Mouse (Mus musculus) heart, embryonic 12.5 days (tissue): ENCODE data around the gene Serpine2. TPM values are rescaled to one million over a fixed set of nuclear protein-coding genes. Genes with fewer than 3 reads are reported as not detected.

Source experiments
- ATAC-seq: fragments of 200-750 bp; cut with Nextera tagmentation; 2 replicates; pipeline ENCODE4 v1.8.0; 2017; ENCODE audit warnings: moderate TSS enrichment, moderate library complexity; ENCODE audit not compliant: insufficient number of reproducible peaks, low FRiP score
- H3K27ac ChIP-seq: fragments of 300-500 bp; sonication (generic); 2 replicates; pipeline ENCODE4 v1.5.1; 2016; ENCODE audit warnings: mild to moderate bottlenecking, moderate library complexity; ENCODE audit not compliant: poor library complexity, severe bottlenecking
- H3K27me3 ChIP-seq: fragments of 300-500 bp; sonication (generic); replicated peaks from 2 replicates; pipeline ENCODE4 v1.6.1; 2016; ENCODE audit warnings: mild to moderate bottlenecking, moderate library complexity
- H3K36me3 ChIP-seq: fragments of 300-500 bp; sonication (generic); 2 replicates; pipeline ENCODE4 v1.6.1; 2016; ENCODE audit warnings: mild to moderate bottlenecking, moderate library complexity
- H3K4me1 ChIP-seq: fragments of 300-500 bp; sonication (generic); replicated peaks from 2 replicates; pipeline ENCODE4 v1.6.1; 2016; ENCODE audit warnings: mild to moderate bottlenecking
- H3K4me2 ChIP-seq: fragments of 300-500 bp; sonication (generic); 2 replicates; pipeline ENCODE4 v1.6.1; 2016; ENCODE audit warnings: mild to moderate bottlenecking, moderate library complexity
- H3K4me3 ChIP-seq: fragments of 300-500 bp; sonication (generic); 2 replicates; pipeline ENCODE4 v1.5.1; 2016; ENCODE audit warnings: mild to moderate bottlenecking
- H3K9ac ChIP-seq: fragments of 300-500 bp; sonication (generic); 2 replicates; pipeline ENCODE4 v1.6.1; 2016; ENCODE audit warnings: mild to moderate bottlenecking, moderate library complexity
- H3K9me3 ChIP-seq: fragments of 300-500 bp; sonication (generic); replicated peaks from 2 replicates; pipeline ENCODE4 v1.6.1; 2016; ENCODE audit warnings: mild to moderate bottlenecking, moderate library complexity
- WGBS: fragments of 180-500 bp; shearing (Covaris S2); methylation state at CpG from one replicate; pipeline ENCODE4 v1.1.7; 2016; 5-methylcytosine and 5-hydroxymethylcytosine counted together
- polyA plus RNA-seq: library from polyadenylated mRNA; unstranded; fragments of >200 nt; fragmentation: Nextera tagmentation; extraction: Ambion mirVana; gene quantifications from 2 replicates; pipeline ENCODE4 v1.2.1, GENCODE M21; 2016

Serpine2 gene
- 171 and 177 TPM in 2 replicates for polyA plus RNA-seq

GRCm38 (mm10) chr1:79861130-79861942 is at the start of gene Serpine2:
Serpine2 (minus strand) TSS chr1:79861180.
- Histone ChIP-seq H3K27me3 (no peaks in the 10 kb centered on the region), H3K9me3 (no peaks in the 10 kb centered on the region), H3K4me1 (peaks cover 36% of the 10 kb centered on the region), H3K27ac (peak within 1 kb of the TSS; percentile 46), H3K36me3 (no peaks in the 10 kb centered on the region), H3K4me2 (peak within 1 kb of the TSS; percentile 20), H3K9ac (no peak within 1 kb of the TSS), H3K4me3 (no peak within 1 kb of the TSS)
- WGBS, result 44% methylated on average over 6 of the region's 6 CpGs
- no peak for ATAC-seq

- Histone ChIP-seq H3K4me2 (no peak overlapping the region), H3K9me3 (no peaks in the 10 kb centered on the region; the same call in 1 of the 2 replicates), H3K9ac (no peak overlapping the region), H3K4me1 (no peaks in the 10 kb centered on the region), H3K27me3 (no peaks in the 10 kb centered on the region), H3K27ac (no peak overlapping the region), H3K36me3 (no peaks in the 10 kb centered on the region), H3K4me3 (no peak overlapping the region)
- no peak for ATAC-seq
- 53% methylated on average over 4 of the region's 4 CpGs for WGBS
Measured at GRCm38 (mm10) chr1:79907811-79908210, 46.8 kb upstream of the Serpine2 start.

- no peak overlapping the region for H3K4me3 ChIP-seq
- no peak overlapping the region for H3K4me2 ChIP-seq
- no peaks in the 10 kb centered on the region for H3K9me3 ChIP-seq
- H3K36me3 ChIP-seq, result no peaks in the 10 kb centered on the region
- H3K4me1 ChIP-seq, result no peaks in the 10 kb centered on the region
- H3K27ac ChIP-seq, result no peak overlapping the region
- WGBS, result 57% methylated on average over 3 of the region's 3 CpGs
- H3K27me3 ChIP-seq, result no peaks in the 10 kb centered on the region
- ATAC-seq, result no peak
- no peak overlapping the region for H3K9ac ChIP-seq
Measured at GRCm38 (mm10) chr1:79905241-79905640, 44.3 kb upstream of the Serpine2 start.

- Histone ChIP-seq H3K4me3 (no peak overlapping the region), H3K9ac (no peak overlapping the region), H3K27ac (no peak overlapping the region), H3K36me3 (no peaks in the 10 kb centered on the region), H3K27me3 (no peaks in the 10 kb centered on the region), H3K9me3 (no peaks in the 10 kb centered on the region), H3K4me2 (no peak overlapping the region), H3K4me1 (no peaks in the 10 kb centered on the region)
- WGBS, result 72% methylated on average over 2 of the region's 2 CpGs
- ATAC-seq, result no peak
Measured at GRCm38 (mm10) chr1:79902901-79903300, 41.9 kb upstream of the Serpine2 start.

GRCm38 (mm10) chr1:79882648-79883047 is 21.7 kb upstream of the Serpine2 start:
- Histone ChIP-seq H3K9me3 (no peaks in the 10 kb centered on the region), H3K36me3 (no peaks in the 10 kb centered on the region), H3K9ac (no peak overlapping the region), H3K4me3 (no peak overlapping the region), H3K27ac (peak overlapping the region; percentile 63), H3K4me1 (peaks cover 34% of the 10 kb centered on the region), H3K27me3 (no peaks in the 10 kb centered on the region), H3K4me2 (0 out of 2 replicates have a peak overlapping the region, but pooled peaks have one; percentile 3)
- peak; percentile 84 for ATAC-seq
- 5% methylated on average over 3 of the region's 3 CpGs for WGBS

- 0 out of 2 replicates have a peak, but pooled peaks cover 8% of the 10 kb centered on the region for H3K4me1 ChIP-seq
- no peaks in the 10 kb centered on the region for H3K9me3 ChIP-seq
- H3K36me3 ChIP-seq, result no peaks in the 10 kb centered on the region
- no peak overlapping the region for H3K9ac ChIP-seq
- no peak overlapping the region for H3K4me3 ChIP-seq
- H3K27me3 ChIP-seq, result no peaks in the 10 kb centered on the region
- no peak overlapping the region for H3K4me2 ChIP-seq
- ATAC-seq, result no peak
- no peak overlapping the region for H3K27ac ChIP-seq
- 55% methylated on average over 3 of the region's 3 CpGs for WGBS
Measured at GRCm38 (mm10) chr1:79874741-79875140, 13.8 kb upstream of the Serpine2 start.

- H3K4me2 ChIP-seq, result peak overlapping the region; percentile 20
- H3K4me1 ChIP-seq, result peaks cover 42% of the 10 kb centered on the region
- no peak overlapping the region for H3K9ac ChIP-seq
- no peaks in the 10 kb centered on the region for H3K27me3 ChIP-seq
- WGBS, result 24% methylated on average over 12 of the region's 12 CpGs
- H3K36me3 ChIP-seq, result no peaks in the 10 kb centered on the region
- peak overlapping the region; percentile 46 for H3K27ac ChIP-seq
- H3K4me3 ChIP-seq, result no peak overlapping the region
- 0 out of 2 replicates have a peak, but pooled peaks have one; percentile 31 for ATAC-seq
- no peaks in the 10 kb centered on the region for H3K9me3 ChIP-seq
Measured at GRCm38 (mm10) chr1:79860411-79861039, 455 bp downstream of the Serpine2 start.

GRCm38 (mm10) chr1:79859975-79860374 is 1.0 kb downstream of the Serpine2 start:
- Histone ChIP-seq H3K36me3 (no peaks in the 10 kb centered on the region), H3K4me1 (peaks cover 42% of the 10 kb centered on the region), H3K27me3 (no peaks in the 10 kb centered on the region), H3K4me3 (no peak overlapping the region), H3K27ac (0 out of 2 replicates have a peak overlapping the region, but pooled peaks have one; percentile 46), H3K9ac (no peak overlapping the region), H3K4me2 (no peak overlapping the region; the same call in 1 of the 2 replicates), H3K9me3 (no peaks in the 10 kb centered on the region)
- no peak for ATAC-seq
- 73% methylated on average over 5 of the region's 5 CpGs for WGBS

- H3K4me1 ChIP-seq, result peaks cover 42% of the 10 kb centered on the region
- 0 out of 2 replicates have a peak overlapping the region, but pooled peaks have one; percentile 15 for H3K27ac ChIP-seq
- peak overlapping the region; percentile 75 for H3K4me3 ChIP-seq
- H3K4me2 ChIP-seq, result peak overlapping the region; percentile 89
- H3K9ac ChIP-seq, result peak overlapping the region; percentile 88
- H3K9me3 ChIP-seq, result no peaks in the 10 kb centered on the region
- 16% methylated on average over 4 of the region's 4 CpGs for WGBS
- H3K36me3 ChIP-seq, result no peaks in the 10 kb centered on the region
- ATAC-seq, result no peak
- H3K27me3 ChIP-seq, result no peaks in the 10 kb centered on the region
Measured at GRCm38 (mm10) chr1:79859026-79859425, 2.0 kb downstream of the Serpine2 start.

- H3K27ac ChIP-seq, result peak overlapping the region; percentile 15; the same call in 1 of the 2 replicates
- H3K4me1 ChIP-seq, result peaks cover 42% of the 10 kb centered on the region
- WGBS, result under 1% methylated on average over 50 of the region's 76 CpGs
Measured at GRCm38 (mm10) chr1:79858389-79858994, 2.5 kb downstream of the Serpine2 start.

More at GRCm38 (mm10) chr1:79858389-79858994, 2.5 kb downstream of the Serpine2 start:
- Histone ChIP-seq H3K36me3 (no peaks in the 10 kb centered on the region), H3K4me3 (peak overlapping the region; percentile 75), H3K4me2 (peak overlapping the region; percentile 89), H3K27me3 (no peaks in the 10 kb centered on the region), H3K9ac (peak overlapping the region; percentile 88), H3K9me3 (no peaks in the 10 kb centered on the region)
- ATAC-seq, result peak; percentile 74; the same call in 1 of the 2 replicates
